Mouse (Mus musculus) hindbrain, embryonic 16.5 days (tissue): ENCODE results near the gene Tmem59l. TPM values are rescaled to one million over a fixed set of nuclear protein-coding genes. Genes with fewer than 3 reads are reported as not detected.

Experiments
- ATAC-seq: fragments of 200-750 bp; cut with Nextera tagmentation; 2 replicates; pipeline ENCODE4 v1.8.0; 2017; ENCODE audit warnings: moderate TSS enrichment, moderate library complexity
- H3K27ac ChIP-seq: fragments of 300-500 bp; sonication (generic); 2 replicates; pipeline ENCODE4 v1.5.1; 2014; ENCODE audit warnings: low read depth, mild to moderate bottlenecking, control low read depth, low read length, moderate library complexity
- H3K27me3 ChIP-seq: fragments of 300-500 bp; sonication (generic); replicated peaks from 2 replicates; pipeline ENCODE4 v1.6.1; 2014; ENCODE audit warnings: low read length; ENCODE audit not compliant: control insufficient read depth, insufficient read depth
- H3K36me3 ChIP-seq: fragments of 300-500 bp; sonication (generic); 2 replicates; pipeline ENCODE4 v1.6.1; 2014; ENCODE audit warnings: mild to moderate bottlenecking, low read length, moderate library complexity, mixed read lengths; ENCODE audit not compliant: control insufficient read depth, insufficient read depth
- H3K4me1 ChIP-seq: fragments of 300-500 bp; sonication (generic); 2 replicates; pipeline ENCODE4 v1.6.1; 2014; ENCODE audit warnings: low read depth, low read length; ENCODE audit not compliant: control insufficient read depth, insufficient read depth
- H3K4me2 ChIP-seq: fragments of 300-500 bp; sonication (generic); 2 replicates; pipeline ENCODE4 v1.6.1; 2014; ENCODE audit warnings: mild to moderate bottlenecking, low read length, control low read depth, moderate library complexity
- H3K4me3 ChIP-seq: fragments of 300-500 bp; sonication (generic); 2 replicates; pipeline ENCODE4 v1.5.1; 2014; ENCODE audit warnings: mild to moderate bottlenecking, low read length, control low read depth, moderate library complexity
- H3K9ac ChIP-seq: fragments of 300-500 bp; sonication (generic); 2 replicates; pipeline ENCODE4 v1.6.1; 2014; ENCODE audit warnings: low read depth, mild to moderate bottlenecking, control low read depth, low read length, moderate library complexity
- H3K9me3 ChIP-seq: fragments of 300-500 bp; sonication (generic); 2 replicates; pipeline ENCODE4 v1.6.1; 2014; ENCODE audit warnings: mild to moderate bottlenecking, low read length, moderate library complexity; ENCODE audit not compliant: control insufficient read depth
- WGBS: fragments of 180-500 bp; shearing (Covaris S2); extraction: QIAGEN DNeasy Blood & Tissue Kit; methylation state at CpG from one replicate; pipeline ENCODE4 v1.1.7; 2014; 5-methylcytosine and 5-hydroxymethylcytosine counted together
- polyA plus RNA-seq: library from polyadenylated mRNA; unstranded; fragments of >200 nt; fragmentation: Nextera tagmentation; extraction: Ambion mirVana; gene quantifications from 2 replicates; pipeline ENCODE4 v1.2.1, GENCODE M21; 2015

Tmem59l gene
- polyA plus RNA-seq, 1 experiment from 2014 or later = 190 TPM

DNA sequence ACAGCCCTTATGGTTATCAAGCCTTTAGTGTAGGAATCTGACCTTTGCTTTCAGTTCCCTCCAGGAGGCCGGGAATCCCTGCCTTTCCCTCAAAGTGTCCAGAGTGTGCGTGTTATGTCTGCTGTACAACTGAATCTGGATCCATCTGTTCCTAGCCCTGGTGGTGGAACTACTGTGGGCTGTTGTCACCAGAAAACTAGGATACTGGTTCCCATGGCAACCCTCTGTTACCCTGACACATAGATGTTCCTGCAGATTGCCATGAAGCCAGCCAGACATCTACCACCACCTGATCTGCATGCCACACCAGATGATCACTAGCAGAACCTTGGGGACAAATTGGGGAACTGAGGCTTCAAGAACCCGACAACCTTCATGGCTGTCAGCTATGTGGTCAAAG lies 5.2 kb downstream of the Tmem59l start:
- H3K27ac ChIP-seq = no peak overlapping the region
- no peak overlapping the region for H3K4me2 ChIP-seq
- H3K9me3 ChIP-seq = no peaks in the 10 kb centered on the region
- 76% methylated on average over 3 of the region's 3 CpGs for WGBS
- H3K9ac ChIP-seq = no peak overlapping the region
- no peak for ATAC-seq
- peaks cover 16% of the 10 kb centered on the region for H3K27me3 ChIP-seq
- H3K36me3 ChIP-seq = peaks cover 6% of the 10 kb centered on the region; the same call in 1 of the 2 replicates
- no peak overlapping the region for H3K4me3 ChIP-seq
- peaks cover 12% of the 10 kb centered on the region for H3K4me1 ChIP-seq

GRCm38 (mm10) chr8:70477269-70477982 lies 9.7 kb downstream of the Tmem59l start:
- peak overlapping the region; percentile 89 for H3K4me3 ChIP-seq
- no peaks in the 10 kb centered on the region for H3K36me3 ChIP-seq
- peak overlapping the region; percentile 90 for H3K4me2 ChIP-seq
- WGBS = 5% methylated on average over 21 of the region's 21 CpGs
- peak; percentile 26 for ATAC-seq
- H3K4me1 ChIP-seq = peaks cover 19% of the 10 kb centered on the region
- peak overlapping the region; percentile 96 for H3K9ac ChIP-seq
- no peak overlapping the region for H3K27ac ChIP-seq
- H3K27me3 ChIP-seq = 0 out of 2 replicates have a peak, but pooled peaks cover 3% of the 10 kb centered on the region
- no peaks in the 10 kb centered on the region for H3K9me3 ChIP-seq

DNA sequence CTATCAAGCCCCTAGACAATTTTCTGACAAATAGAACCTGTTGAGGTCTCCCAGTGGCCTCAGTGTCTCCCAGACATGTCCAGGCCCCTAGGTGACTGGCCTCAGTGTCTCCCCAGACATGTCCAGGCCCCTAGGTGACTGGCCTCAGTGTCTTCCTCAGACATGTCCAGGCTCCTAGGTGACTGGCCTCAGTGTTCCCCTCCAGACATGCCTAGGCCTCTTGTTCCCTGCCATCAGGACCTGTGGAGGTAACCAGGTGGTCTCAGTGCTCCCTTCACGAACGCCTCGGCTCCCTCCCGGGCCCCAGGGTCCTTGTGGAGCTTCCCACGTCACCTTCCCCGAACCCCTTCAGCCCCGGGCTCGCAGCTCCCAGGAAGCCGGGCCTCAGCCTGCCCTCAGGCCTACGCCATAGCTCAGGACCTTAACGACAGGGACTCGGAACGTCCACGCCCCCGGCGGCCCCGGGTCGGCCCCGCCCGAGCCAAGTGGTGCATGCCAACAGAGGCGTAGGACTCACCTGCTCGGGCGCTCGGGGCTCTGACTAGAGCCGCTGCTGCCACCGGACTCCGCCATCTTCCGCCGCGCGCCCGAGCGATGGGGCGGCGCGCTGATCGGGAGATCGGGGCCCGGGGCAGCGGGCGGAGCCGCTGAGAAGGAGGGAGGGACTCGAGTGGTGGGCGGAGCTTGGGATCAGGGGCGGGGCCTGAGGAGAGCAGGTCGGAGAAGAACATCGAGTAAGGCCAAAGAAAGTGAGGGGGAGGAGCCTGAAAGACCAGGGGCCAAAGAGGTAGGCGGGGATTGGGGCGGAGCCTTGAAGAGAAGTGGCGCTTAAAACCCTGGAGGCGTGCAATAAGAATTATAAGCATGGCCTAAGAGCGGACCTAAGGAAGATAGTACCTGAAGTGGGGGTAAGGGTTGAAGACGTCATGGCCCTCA lies 10.6 kb downstream of the Tmem59l start, which contains the start of gene Klhl26:
TSS of gene Klhl26 (minus strand) at position 636 of the 936 bp plus-strand sequence.
- Histone ChIP-seq H3K4me3 (peak within 1 kb of the TSS; percentile 89), H3K27me3 (0 out of 2 replicates have a peak, but pooled peaks cover 3% of the 10 kb centered on the region), H3K4me2 (peak within 1 kb of the TSS; percentile 90), H3K36me3 (no peaks in the 10 kb centered on the region), H3K9me3 (no peaks in the 10 kb centered on the region), H3K4me1 (peaks cover 19% of the 10 kb centered on the region), H3K27ac (peak within 1 kb of the TSS; percentile 73), H3K9ac (peak within 1 kb of the TSS; percentile 96)
- peak; percentile 91 for ATAC-seq
- WGBS = under 1% methylated on average over 53 of the region's 53 CpGs

DNA sequence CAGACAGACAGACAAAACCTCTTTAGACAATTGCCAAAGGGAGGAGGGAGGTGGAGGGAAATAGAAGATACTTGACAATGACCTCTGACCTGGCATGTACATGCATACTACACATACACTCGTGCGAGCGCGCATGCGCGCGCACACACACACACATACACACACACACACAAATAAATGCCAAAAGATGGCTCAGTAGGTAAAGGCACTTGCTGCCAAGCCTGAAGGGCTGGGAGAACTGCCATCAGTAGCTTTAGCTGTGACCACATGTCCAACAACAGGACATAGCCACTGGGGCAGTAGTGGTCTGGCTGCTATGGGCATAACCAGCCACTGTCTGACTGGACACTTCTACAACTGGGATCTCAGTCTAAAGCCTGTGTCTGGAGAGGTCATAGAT lies 15.3 kb downstream of the Tmem59l start:
- Histone ChIP-seq H3K27ac (no peak overlapping the region), H3K27me3 (no peaks in the 10 kb centered on the region), H3K4me1 (peaks cover 21% of the 10 kb centered on the region), H3K9me3 (no peaks in the 10 kb centered on the region), H3K36me3 (no peaks in the 10 kb centered on the region), H3K9ac (no peak overlapping the region), H3K4me3 (no peak overlapping the region), H3K4me2 (no peak overlapping the region)
- ATAC-seq = no peak
- WGBS = 95% methylated on average over 7 of the region's 7 CpGs

DNA sequence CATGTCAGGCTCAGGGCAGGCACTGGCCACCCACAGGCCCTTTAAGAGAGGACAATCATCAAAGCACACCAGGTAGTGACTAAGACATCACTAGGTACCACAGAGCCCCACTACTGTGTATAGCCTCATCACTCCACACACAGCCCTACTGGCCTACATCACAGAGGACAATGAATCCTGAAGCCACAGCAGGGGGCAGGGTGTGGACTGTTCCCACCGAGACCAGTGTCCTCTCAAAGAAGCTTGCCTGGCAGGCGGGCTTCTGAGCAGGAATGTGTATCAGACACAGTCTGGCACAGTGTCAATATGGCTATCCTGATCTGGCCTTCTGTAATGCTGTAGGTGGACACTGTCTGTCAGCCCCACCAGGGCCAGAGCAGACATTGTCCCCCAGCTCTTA lies 17.2 kb downstream of the Tmem59l start:
- H3K4me2 ChIP-seq = no peak overlapping the region
- no peaks in the 10 kb centered on the region for H3K9me3 ChIP-seq
- H3K27ac ChIP-seq = no peak overlapping the region
- H3K4me1 ChIP-seq = peaks cover 6% of the 10 kb centered on the region
- no peaks in the 10 kb centered on the region for H3K27me3 ChIP-seq
- no peak overlapping the region for H3K4me3 ChIP-seq
- peak; percentile 35 for ATAC-seq
- no peak overlapping the region for H3K9ac ChIP-seq
- H3K36me3 ChIP-seq = peaks cover 3% of the 10 kb centered on the region; the same call in 1 of the 2 replicates
- WGBS = 58% methylated on average over 2 of the region's 2 CpGs

DNA sequence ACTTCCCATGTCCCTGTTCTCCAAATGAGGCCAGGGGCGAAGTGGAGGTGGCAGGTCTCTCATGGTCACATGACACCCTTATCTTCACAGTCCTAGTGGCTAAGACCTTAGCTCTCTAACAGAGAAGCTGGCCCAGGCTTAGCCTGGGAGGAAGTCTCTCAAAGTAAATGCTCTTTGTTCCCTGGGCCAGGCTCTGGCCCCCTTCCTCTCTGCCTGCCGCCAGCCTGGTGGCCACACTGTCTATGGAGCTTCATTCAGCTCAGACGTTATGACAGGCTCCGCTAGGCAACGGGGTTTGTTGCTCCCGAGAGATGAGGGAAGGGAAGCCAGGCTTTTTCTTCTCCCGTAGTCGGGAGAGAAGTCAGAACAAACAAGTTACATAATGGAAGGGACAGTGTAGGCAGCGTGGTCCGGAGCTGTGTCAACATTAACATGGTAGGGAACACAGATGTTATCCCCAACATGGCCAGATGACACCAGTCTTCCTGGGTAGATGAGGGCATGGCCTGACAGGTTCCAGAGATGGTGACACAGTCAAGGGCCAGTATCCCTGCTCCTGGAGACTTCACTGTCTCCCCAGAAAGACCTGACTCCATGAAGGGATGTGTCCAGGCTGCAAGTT lies 17.8 kb downstream of the Tmem59l start:
- Histone ChIP-seq H3K9me3 (no peaks in the 10 kb centered on the region), H3K27ac (0 out of 2 replicates have a peak overlapping the region, but pooled peaks have one; percentile 31), H3K4me1 (peaks cover 6% of the 10 kb centered on the region), H3K36me3 (peaks cover 3% of the 10 kb centered on the region; the same call in 1 of the 2 replicates), H3K9ac (no peak overlapping the region), H3K4me2 (no peak overlapping the region), H3K4me3 (no peak overlapping the region), H3K27me3 (no peaks in the 10 kb centered on the region)
- peak; percentile 64 for ATAC-seq
- WGBS = 38% methylated on average over 10 of the region's 10 CpGs

GRCm38 (mm10) chr8:70468733-70469132 lies 18.4 kb downstream of the Tmem59l start:
- H3K4me3 ChIP-seq = no peak overlapping the region
- H3K27ac ChIP-seq = no peak overlapping the region
- no peak overlapping the region for H3K4me2 ChIP-seq
- no peak for ATAC-seq
- 96% methylated on average over 4 of the region's 4 CpGs for WGBS
- no peaks in the 10 kb centered on the region for H3K27me3 ChIP-seq
- H3K36me3 ChIP-seq = peaks cover 3% of the 10 kb centered on the region; the same call in 1 of the 2 replicates
- no peaks in the 10 kb centered on the region for H3K9me3 ChIP-seq
- H3K4me1 ChIP-seq = peaks cover 6% of the 10 kb centered on the region
- H3K9ac ChIP-seq = no peak overlapping the region

DNA sequence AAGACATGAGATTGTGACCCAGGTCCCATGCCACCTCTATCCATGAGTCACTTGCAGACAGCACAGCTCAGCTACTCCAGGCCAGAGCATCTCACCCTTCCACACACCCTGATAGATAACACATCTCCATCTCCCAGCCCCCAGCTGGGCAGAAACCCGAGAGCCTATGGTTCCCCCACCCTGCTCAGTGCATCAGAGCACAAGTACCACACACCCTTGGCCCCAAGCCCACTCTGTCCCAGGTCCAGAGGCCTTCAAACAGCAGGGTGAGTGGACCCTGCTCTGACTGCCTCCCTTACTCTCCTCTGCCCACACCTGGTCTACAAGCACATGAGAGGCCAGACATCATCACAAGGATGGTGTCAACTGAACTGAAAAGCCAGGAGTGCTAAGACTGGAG lies 19.3 kb downstream of the Tmem59l start:
- Histone ChIP-seq H3K4me2 (no peak overlapping the region), H3K27ac (no peak overlapping the region), H3K9ac (no peak overlapping the region), H3K27me3 (no peaks in the 10 kb centered on the region), H3K4me3 (no peak overlapping the region), H3K4me1 (peaks cover 6% of the 10 kb centered on the region), H3K36me3 (peaks cover 3% of the 10 kb centered on the region; the same call in 1 of the 2 replicates), H3K9me3 (no peaks in the 10 kb centered on the region)
- WGBS = 55% methylated on average over 1 of the region's 1 CpGs
- no peak for ATAC-seq
